Mouse (Mus musculus) duodenum, adult 2 months (tissue): ENCODE data around the gene Stx11. TPM values are rescaled to one million over a fixed set of nuclear protein-coding genes. Genes with fewer than 3 reads are reported as not detected.

Experiments
- polyA plus RNA-seq: library from polyadenylated mRNA; depleted of rRNA; stranded (reverse); fragments of >200 nt; gene quantifications from 2 replicates; pipeline ENCODE4 v1.2.3, GENCODE M21; 2012; ENCODE audit warnings: low replicate concordance; rRNA removed

The Stx11 gene
- polyA plus RNA-seq: 0.49 and 0.69 TPM in 2 replicates

GRCm38 (mm10) chr10:12964151-12965075 lies at the start of gene Stx11:
TSS of gene Stx11 (minus strand) at chr10:12964298.

GRCm38 (mm10) chr10:13005043-13005442 lies 40.9 kb upstream of the Stx11 start, which contains the start of gene Sf3b5:
TSS of gene Sf3b5 (plus strand) at chr10:13005343.

Other genes starting within 250 kb of the Stx11 start
- gene Utrn, start 94.9 kb downstream of the Stx11 start, polyA plus RNA-seq: 8.9 and 12.3 TPM in 2 replicates
- gene Sf3b5, start 41.0 kb upstream of the Stx11 start, polyA plus RNA-seq: 47.9 and 51.1 TPM in 2 replicates
- 1.4 and 5.2 TPM in 2 replicates for gene Plagl1, start 96.2 kb upstream of the Stx11 start, polyA plus RNA-seq
- gene Zc2hc1b, start 213.7 kb upstream of the Stx11 start, polyA plus RNA-seq: not detected in 2 replicates
- 2.8 and 2.9 TPM in 2 replicates for gene Ltv1, start 228.9 kb upstream of the Stx11 start, polyA plus RNA-seq